Mouse (Mus musculus) midbrain, embryonic 16.5 days (tissue): ENCODE measurements around the gene Cxcr1. TPM values are rescaled to one million over a fixed set of nuclear protein-coding genes. Genes with fewer than 3 reads are reported as not detected.

Source experiments
- ATAC-seq: fragments of 200-750 bp; cut with Nextera tagmentation; 2 replicates; pipeline ENCODE4 v1.8.0; 2017; ENCODE audit warnings: moderate TSS enrichment
- H3K27ac ChIP-seq: fragments of 300-500 bp; sonication (generic); 2 replicates; pipeline ENCODE4 v1.5.1; 2014; ENCODE audit warnings: mild to moderate bottlenecking, low read length, mixed read lengths
- H3K27me3 ChIP-seq: fragments of 300-500 bp; sonication (generic); 2 replicates; pipeline ENCODE4 v1.6.1; 2014; ENCODE audit warnings: low read depth, low read length, mixed read lengths; ENCODE audit not compliant: control insufficient read depth, insufficient read depth
- H3K36me3 ChIP-seq: fragments of 300-500 bp; sonication (generic); 2 replicates; pipeline ENCODE4 v1.6.1; 2014; ENCODE audit warnings: mild to moderate bottlenecking, low read length, moderate library complexity, mixed read lengths; ENCODE audit not compliant: control insufficient read depth, insufficient read depth
- H3K4me1 ChIP-seq: fragments of 300-500 bp; sonication (generic); 2 replicates; pipeline ENCODE4 v1.6.1; 2014; ENCODE audit warnings: mild to moderate bottlenecking, low read length, mixed read lengths; ENCODE audit not compliant: control insufficient read depth, insufficient read depth
- H3K4me2 ChIP-seq: fragments of 300-500 bp; sonication (generic); 2 replicates; pipeline ENCODE4 v1.6.1; 2014; ENCODE audit warnings: mild to moderate bottlenecking, low read length, mixed read lengths
- H3K4me3 ChIP-seq: fragments of 300-500 bp; sonication (generic); 2 replicates; pipeline ENCODE4 v1.5.1; 2014; ENCODE audit warnings: low read depth, mild to moderate bottlenecking, low read length, moderate library complexity, mixed read lengths
- H3K9ac ChIP-seq: fragments of 300-500 bp; sonication (generic); 2 replicates; pipeline ENCODE4 v1.6.1; 2014; ENCODE audit warnings: low read depth, low read length, mixed read lengths
- H3K9me3 ChIP-seq: fragments of 300-500 bp; sonication (generic); replicated peaks from 2 replicates; pipeline ENCODE4 v1.6.1; 2014; ENCODE audit warnings: mild to moderate bottlenecking, low read length, mixed read lengths; ENCODE audit not compliant: control insufficient read depth, poor library complexity, severe bottlenecking
- WGBS: fragments of 180-500 bp; shearing (Covaris S2); extraction: QIAGEN DNeasy Blood & Tissue Kit; methylation state at CpG from one replicate; pipeline ENCODE4 v1.1.7; 2014; 5-methylcytosine and 5-hydroxymethylcytosine counted together
- polyA plus RNA-seq: library from polyadenylated mRNA; unstranded; fragments of >200 nt; fragmentation: Nextera tagmentation; extraction: Ambion mirVana; gene quantifications from 2 replicates; pipeline ENCODE4 v1.2.1, GENCODE M21; 2015

The Cxcr1 gene
- polyA plus RNA-seq, 1 experiment from 2014 or later = not detected

GRCm38 (mm10) chr1:74230992-74231391 lies 36.6 kb upstream of the Cxcr1 start:
- no peaks in the 10 kb centered on the region for H3K9me3 ChIP-seq
- H3K4me1 ChIP-seq = no peaks in the 10 kb centered on the region
- no peak overlapping the region for H3K27ac ChIP-seq
- H3K27me3 ChIP-seq = no peaks in the 10 kb centered on the region
- no peak overlapping the region for H3K9ac ChIP-seq
- no peaks in the 10 kb centered on the region for H3K36me3 ChIP-seq
- H3K4me3 ChIP-seq = no peak overlapping the region
- ATAC-seq = no peak
- no CpG with 5 or more reads among the region's 1 CpGs for WGBS
- H3K4me2 ChIP-seq = no peak overlapping the region

GRCm38 (mm10) chr1:74229942-74230341 lies 35.5 kb upstream of the Cxcr1 start:
- H3K27ac ChIP-seq = no peak overlapping the region
- ATAC-seq = no peak
- H3K9me3 ChIP-seq = no peaks in the 10 kb centered on the region
- WGBS = 69% methylated on average over 2 of the region's 2 CpGs
- no peak overlapping the region for H3K4me3 ChIP-seq
- H3K9ac ChIP-seq = no peak overlapping the region
- H3K4me2 ChIP-seq = no peak overlapping the region
- no peaks in the 10 kb centered on the region for H3K36me3 ChIP-seq
- no peaks in the 10 kb centered on the region for H3K27me3 ChIP-seq
- no peaks in the 10 kb centered on the region for H3K4me1 ChIP-seq

- H3K4me3 ChIP-seq = no peak overlapping the region
- 80% methylated on average over 7 of the region's 7 CpGs for WGBS
- H3K27me3 ChIP-seq = no peaks in the 10 kb centered on the region
- H3K9me3 ChIP-seq = no peaks in the 10 kb centered on the region
- H3K9ac ChIP-seq = no peak overlapping the region
- H3K4me2 ChIP-seq = no peak overlapping the region
- H3K36me3 ChIP-seq = no peaks in the 10 kb centered on the region
- H3K27ac ChIP-seq = no peak overlapping the region
- H3K4me1 ChIP-seq = no peaks in the 10 kb centered on the region
- no peak for ATAC-seq
Observed at GRCm38 (mm10) chr1:74227317-74227716, 32.9 kb upstream of the Cxcr1 start.

- H3K27me3 ChIP-seq = no peaks in the 10 kb centered on the region
- H3K9ac ChIP-seq = no peak overlapping the region
- no peaks in the 10 kb centered on the region for H3K36me3 ChIP-seq
- H3K4me3 ChIP-seq = no peak overlapping the region
- H3K27ac ChIP-seq = no peak overlapping the region
- H3K4me2 ChIP-seq = no peak overlapping the region
- H3K4me1 ChIP-seq = no peaks in the 10 kb centered on the region
- H3K9me3 ChIP-seq = no peaks in the 10 kb centered on the region
- 87% methylated on average over 7 of the region's 7 CpGs for WGBS
- no peak for ATAC-seq
Observed at GRCm38 (mm10) chr1:74219922-74220321, 25.5 kb upstream of the Cxcr1 start.

GRCm38 (mm10) chr1:74208941-74209340 lies 14.5 kb upstream of the Cxcr1 start:
- Histone ChIP-seq H3K9me3 (no peaks in the 10 kb centered on the region), H3K4me2 (no peak overlapping the region), H3K36me3 (no peaks in the 10 kb centered on the region), H3K4me1 (no peaks in the 10 kb centered on the region), H3K4me3 (no peak overlapping the region), H3K27me3 (peaks cover 2% of the 10 kb centered on the region; the same call in 1 of the 2 replicates), H3K27ac (no peak overlapping the region), H3K9ac (no peak overlapping the region)
- 97% methylated on average over 8 of the region's 8 CpGs for WGBS
- ATAC-seq = no peak

GRCm38 (mm10) chr1:74207906-74208305 lies 13.5 kb upstream of the Cxcr1 start:
- no peak overlapping the region for H3K4me2 ChIP-seq
- no peaks in the 10 kb centered on the region for H3K4me1 ChIP-seq
- no peaks in the 10 kb centered on the region for H3K36me3 ChIP-seq
- no peak for ATAC-seq
- no peak overlapping the region for H3K27ac ChIP-seq
- peaks cover 2% of the 10 kb centered on the region; the same call in 1 of the 2 replicates for H3K27me3 ChIP-seq
- 55% methylated on average over 8 of the region's 9 CpGs for WGBS
- no peaks in the 10 kb centered on the region for H3K9me3 ChIP-seq
- H3K4me3 ChIP-seq = no peak overlapping the region
- H3K9ac ChIP-seq = no peak overlapping the region

DNA sequence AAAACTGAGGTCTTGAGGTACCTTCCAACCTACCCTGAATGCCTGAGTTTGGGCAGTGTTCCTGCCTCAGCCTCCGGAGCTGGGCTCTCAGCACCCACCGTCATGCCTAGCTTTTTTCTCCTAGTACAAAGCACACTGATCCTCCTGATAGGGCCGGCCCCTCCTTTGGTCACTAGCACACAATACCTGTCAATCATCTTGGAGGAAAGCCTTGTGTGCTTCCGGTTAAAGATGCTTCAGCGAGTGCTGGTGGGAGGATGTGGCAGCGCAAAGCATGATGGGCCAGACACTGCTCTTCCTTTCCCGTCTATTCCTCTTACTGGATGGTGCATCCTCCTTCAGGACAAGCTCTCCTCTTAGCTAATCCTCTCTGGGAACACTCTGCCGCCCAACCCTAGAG lies 12.2 kb upstream of the Cxcr1 start:
- H3K9ac ChIP-seq = no peak overlapping the region
- no peaks in the 10 kb centered on the region for H3K9me3 ChIP-seq
- WGBS = 55% methylated on average over 8 of the region's 8 CpGs
- no peaks in the 10 kb centered on the region for H3K4me1 ChIP-seq
- H3K4me3 ChIP-seq = no peak overlapping the region
- no peak for ATAC-seq
- H3K36me3 ChIP-seq = no peaks in the 10 kb centered on the region
- H3K27ac ChIP-seq = no peak overlapping the region
- H3K27me3 ChIP-seq = peaks cover 2% of the 10 kb centered on the region; the same call in 1 of the 2 replicates
- H3K4me2 ChIP-seq = no peak overlapping the region

DNA sequence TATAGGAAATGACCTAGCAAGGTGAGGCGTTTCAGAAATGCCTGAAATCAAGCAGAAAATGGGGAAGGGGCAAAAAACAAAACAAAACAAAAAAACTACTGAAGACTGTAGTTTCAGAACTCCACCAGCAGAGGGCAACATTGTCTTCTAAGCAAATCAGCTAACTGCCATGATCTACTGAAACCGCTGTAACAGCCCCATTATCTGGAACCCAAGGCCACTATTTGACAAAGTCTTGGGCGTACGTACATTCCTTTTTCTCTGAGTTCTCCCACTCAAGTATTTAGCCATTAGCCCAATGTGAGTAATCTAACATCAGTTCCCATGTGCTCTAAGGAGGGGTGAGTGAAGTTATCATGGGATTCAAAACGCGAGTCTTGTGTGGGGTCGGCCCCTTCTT lies 11.4 kb upstream of the Cxcr1 start:
- no peak for ATAC-seq
- Histone ChIP-seq H3K36me3 (no peaks in the 10 kb centered on the region), H3K9me3 (no peaks in the 10 kb centered on the region), H3K27ac (no peak overlapping the region), H3K27me3 (peaks cover 2% of the 10 kb centered on the region; the same call in 1 of the 2 replicates), H3K9ac (no peak overlapping the region), H3K4me1 (no peaks in the 10 kb centered on the region), H3K4me3 (no peak overlapping the region), H3K4me2 (no peak overlapping the region)
- WGBS = 64% methylated on average over 7 of the region's 7 CpGs

GRCm38 (mm10) chr1:74203457-74203856 lies 9.0 kb upstream of the Cxcr1 start:
- Histone ChIP-seq H3K36me3 (no peaks in the 10 kb centered on the region), H3K9ac (no peak overlapping the region), H3K4me2 (no peak overlapping the region), H3K4me1 (no peaks in the 10 kb centered on the region), H3K9me3 (no peaks in the 10 kb centered on the region), H3K27ac (no peak overlapping the region), H3K4me3 (no peak overlapping the region), H3K27me3 (no peaks in the 10 kb centered on the region)
- ATAC-seq = no peak
- 68% methylated on average over 5 of the region's 5 CpGs for WGBS
